Mouse (Mus musculus) ES-E14 (cell line): Measurements from ENCODE around the gene Gm4869.

Experiments
- CHD2 ChIP-seq: IDR thresholded peaks from 2 replicates; pipeline ENCODE4 v1.6.1; 2014; ENCODE audit warnings: mild to moderate bottlenecking, low read depth, low read length, inconsistent platforms
- HCFC1 ChIP-seq: IDR thresholded peaks from 2 replicates; pipeline ENCODE4 v1.6.1; 2012; ENCODE audit warnings: low read length, inconsistent platforms, borderline replicate concordance; ENCODE audit not compliant: insufficient read depth
- MAFK ChIP-seq: IDR thresholded peaks from 2 replicates; pipeline ENCODE4 v1.6.1; 2014; ENCODE audit warnings: mild to moderate bottlenecking, low read depth, low read length, inconsistent platforms; ENCODE audit not compliant: insufficient read depth
- ZC3H11A ChIP-seq: IDR thresholded peaks from 2 replicates; pipeline ENCODE4 v1.6.1; 2012; ENCODE audit warnings: low read depth, mild to moderate bottlenecking, inconsistent platforms, low read length, borderline replicate concordance

GRCm38 (mm10) chr5:140414647-140415046 lies 30.8 kb upstream of the Gm4869 start:
- TF ChIP-seq MAFK (no peak), CHD2 (no peak), HCFC1 (no peak), ZC3H11A (no peak)
